Mouse (Mus musculus): Measurements from ENCODE around the gene Gnl2. TPM values are rescaled to one million over a fixed set of nuclear protein-coding genes. Genes with fewer than 3 reads are reported as not detected.

Gene Gnl2
- total and polyA plus RNA-seq, 3 experiments, result 83.9 to 226 (median 110) TPM

DNA sequence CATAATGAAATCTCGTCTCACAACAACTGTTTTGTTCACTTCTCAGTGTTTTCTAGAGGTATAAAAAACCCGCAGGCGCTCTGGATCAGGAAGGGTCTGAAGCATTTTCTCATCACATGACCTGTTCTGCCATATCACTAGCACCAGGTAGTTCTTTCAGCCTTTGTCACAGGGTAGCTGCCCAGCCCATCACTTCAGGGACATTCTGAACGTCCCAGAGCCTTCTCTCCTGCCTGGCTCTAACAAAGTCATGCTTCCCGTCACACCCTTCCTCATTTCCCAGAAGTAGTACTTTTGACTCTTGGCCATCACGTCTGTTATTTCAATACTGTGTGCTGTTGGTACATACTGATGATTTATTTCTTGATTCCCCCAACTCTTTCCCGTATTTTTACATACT is 28.1 kb downstream of the Gnl2 start:
- Histone ChIP-seq H3K27ac (ENCODE audit: control insufficient read depth, low read depth, low read length) (no peak overlapping the region), H3K9ac (ENCODE audit: control insufficient read depth, low read depth, low read length, poor library complexity, severe bottlenecking) (no peak overlapping the region), H3K4me3 (ENCODE audit: control insufficient read depth in 1 of 2, insufficient read depth in 1 of 2, low read depth in 2 of 2, low read length in 2 of 2) (no peak overlapping the region), H3K9me3 (replicated peaks; ENCODE audit: insufficient read depth, low read length) (no peaks in the 10 kb centered on the region), H3K27me3 (ENCODE audit: control insufficient read depth in 1 of 2, insufficient read depth in 2 of 2, low read length in 2 of 2) (no peaks in the 10 kb centered on the region), H3K79me2 (ENCODE audit: control insufficient read depth, insufficient read depth, low read length, poor library complexity) (0 out of 2 replicates have a peak, but pooled peaks cover 2% of the 10 kb centered on the region), H3K4me1 (ENCODE audit: control insufficient read depth in 1 of 2, insufficient read depth in 2 of 2, low read length in 2 of 2) (peaks cover under 1 to 3% of the 10 kb centered on the region in 2 experiments; a peak in 2 of 4 replicates), H3K36me3 (ENCODE audit: control insufficient read depth in 1 of 2, insufficient read depth in 2 of 2, low read length in 2 of 2) (peaks cover 4 to 32% of the 10 kb centered on the region in 2 experiments)
- no peak for TF ChIP-seq JUND (IDR thresholded peaks at IDR 0.05; ENCODE audit: low read depth, low read length)
- DNase-seq (ENCODE audit: low read depth, low spot score), result no peak

- no peaks in the 10 kb centered on the region for H3K9me3 ChIP-seq (replicated peaks; ENCODE audit: insufficient read depth, low read length)
- H3K79me2 ChIP-seq (ENCODE audit: control insufficient read depth, insufficient read depth, low read length, poor library complexity), result no peaks in the 10 kb centered on the region
- no peak overlapping the region for H3K4me3 ChIP-seq (ENCODE audit: control insufficient read depth in 1 of 2, insufficient read depth in 1 of 2, low read depth in 2 of 2, low read length in 2 of 2)
- H3K36me3 ChIP-seq (ENCODE audit: control insufficient read depth in 1 of 2, insufficient read depth in 2 of 2, low read length in 2 of 2), result peaks cover 11 to 13% of the 10 kb centered on the region in 2 experiments
- H3K9ac ChIP-seq (ENCODE audit: control insufficient read depth, low read depth, low read length, poor library complexity, severe bottlenecking), result no peak overlapping the region
- TF ChIP-seq CTCF (IDR thresholded peaks at IDR 0.05 in 2 of 3, conservative IDR thresholded peaks at IDR 0.05 in 1 of 3; ENCODE audit: control insufficient read depth in 1 of 3, insufficient read depth in 1 of 3, low read depth in 2 of 3, low read length in 3 of 3, poor library complexity in 1 of 3, severe bottlenecking in 1 of 3) (no peak), MEF2A (IDR thresholded peaks at IDR 0.05; ENCODE audit: extremely low read depth, insufficient replicate concordance, low read depth, low read length, poor library complexity, severe bottlenecking) (no peak), MYB (IDR thresholded peaks at IDR 0.05; ENCODE audit: low read depth, low read length) (no peak)
- DNase-seq (ENCODE audit: low read depth, low spot score), result no peak
- no peaks in the 10 kb centered on the region for H3K27me3 ChIP-seq (ENCODE audit: control insufficient read depth in 1 of 2, insufficient read depth in 2 of 2, low read length in 2 of 2)
- no peak overlapping the region for H3K27ac ChIP-seq (ENCODE audit: control insufficient read depth, low read depth, low read length)
- peaks cover 6 to 19% of the 10 kb centered on the region in 2 experiments; a peak in 3 of 4 replicates for H3K4me1 ChIP-seq (ENCODE audit: control insufficient read depth in 1 of 2, insufficient read depth in 2 of 2, low read length in 2 of 2)
These were observed 39.0 kb downstream of the Gnl2 start for GRCm38 (mm10) chr4:125055385-125055784.

- Histone ChIP-seq H3K9ac (ENCODE audit: control insufficient read depth, low read depth, low read length, poor library complexity, severe bottlenecking) (no peak overlapping the region), H3K9me3 (replicated peaks; ENCODE audit: insufficient read depth, low read length) (no peaks in the 10 kb centered on the region), H3K36me3 (ENCODE audit: control insufficient read depth in 1 of 2, insufficient read depth in 2 of 2, low read length in 2 of 2) (peaks cover 5 to 13% of the 10 kb centered on the region in 2 experiments), H3K4me3 (ENCODE audit: control insufficient read depth in 1 of 2, insufficient read depth in 1 of 2, low read depth in 2 of 2, low read length in 2 of 2) (no peak overlapping the region), H3K4me1 (ENCODE audit: control insufficient read depth in 1 of 2, insufficient read depth in 2 of 2, low read length in 2 of 2) (peaks cover 6 to 19% of the 10 kb centered on the region in 2 experiments; a peak in 3 of 4 replicates), H3K79me2 (ENCODE audit: control insufficient read depth, insufficient read depth, low read length, poor library complexity) (no peaks in the 10 kb centered on the region), H3K27me3 (ENCODE audit: control insufficient read depth in 1 of 2, insufficient read depth in 2 of 2, low read length in 2 of 2) (no peaks in the 10 kb centered on the region), H3K27ac (ENCODE audit: control insufficient read depth, low read depth, low read length) (0 out of 2 replicates have a peak overlapping the region, but pooled peaks have one; percentile 13)
- TF ChIP-seq POLR2A (IDR thresholded peaks at IDR 0.05; ENCODE audit: control insufficient read depth in 1 of 2, insufficient read depth in 1 of 2, low read depth in 1 of 2, low read length in 2 of 2, poor library complexity in 1 of 2) (peak in 1 of 2 experiments; percentile 23; a peak in 1 of 4 replicates), RCOR1 (IDR thresholded peaks at IDR 0.05; ENCODE audit: low read depth, low read length) (no peak)
- DNase-seq (ENCODE audit: low read depth, low spot score), result no peak
These were observed 40.1 kb downstream of the Gnl2 start for GRCm38 (mm10) chr4:125056476-125056875.

- TF ChIP-seq JUND (IDR thresholded peaks at IDR 0.05; ENCODE audit: low read depth, low read length), result no peak
- peak; percentile 62 for TF ChIP-seq GATA1 (IDR thresholded peaks at IDR 0.05; ENCODE audit: low read depth, low read length)
- TF ChIP-seq RCOR1 (IDR thresholded peaks at IDR 0.05; ENCODE audit: low read depth, low read length), result peak; percentile 43; the same call in 1 of the 2 replicates
- 0 out of 2 replicates have a peak, but pooled peaks have one; percentile 16 for TF ChIP-seq TBP (IDR thresholded peaks at IDR 0.05; ENCODE audit: low read depth, low read length)
- TF ChIP-seq ZC3H11A (IDR thresholded peaks at IDR 0.05; ENCODE audit: low read depth, low read length), result no peak
- Histone ChIP-seq H3K36me3 (ENCODE audit: control insufficient read depth in 1 of 2, insufficient read depth in 2 of 2, low read length in 2 of 2) (peaks cover 4 to 13% of the 10 kb centered on the region in 2 experiments), H3K4me1 (ENCODE audit: control insufficient read depth in 1 of 2, insufficient read depth in 2 of 2, low read length in 2 of 2) (peaks cover 6 to 19% of the 10 kb centered on the region in 2 experiments; a peak in 3 of 4 replicates), H3K9ac (ENCODE audit: control insufficient read depth, low read depth, low read length, poor library complexity, severe bottlenecking) (no peak overlapping the region), H3K79me2 (ENCODE audit: control insufficient read depth, insufficient read depth, low read length, poor library complexity) (no peaks in the 10 kb centered on the region), H3K9me3 (replicated peaks; ENCODE audit: insufficient read depth, low read length) (no peaks in the 10 kb centered on the region), H3K27me3 (ENCODE audit: control insufficient read depth in 1 of 2, insufficient read depth in 2 of 2, low read length in 2 of 2) (no peaks in the 10 kb centered on the region), H3K27ac (ENCODE audit: control insufficient read depth, low read depth, low read length) (peak overlapping the region; percentile 59), H3K4me3 (ENCODE audit: control insufficient read depth in 1 of 2, insufficient read depth in 1 of 2, low read depth in 2 of 2, low read length in 2 of 2) (no peak overlapping the region)
- DNase-seq (ENCODE audit: low read depth, low spot score), result peak; percentile 72
These were observed 40.9 kb downstream of the Gnl2 start for GRCm38 (mm10) chr4:125057273-125057672.
